Mouse (Mus musculus) heart, postnatal 0 days (tissue): ENCODE results near the gene Zmiz1. TPM values are rescaled to one million over a fixed set of nuclear protein-coding genes. Genes with fewer than 3 reads are reported as not detected.

ENCODE experiments used
- ATAC-seq: fragments of 200-750 bp; cut with Nextera tagmentation; 2 replicates; pipeline ENCODE4 v1.8.0; 2017; ENCODE audit warnings: low read depth, moderate number of reproducible peaks, moderate library complexity; ENCODE audit not compliant: insufficient read depth
- DNase-seq: peaks from one replicate; pipeline ENCODE4 v3.0.0-alpha.2; 2016; ENCODE audit warnings: low spot score
- H3K27ac ChIP-seq: fragments of 300-500 bp; sonication (generic); 2 replicates; pipeline ENCODE4 v1.5.1; 2014; ENCODE audit warnings: low read depth, mild to moderate bottlenecking
- H3K27me3 ChIP-seq: fragments of 300-500 bp; sonication (generic); 2 replicates; pipeline ENCODE4 v1.6.1; 2014; ENCODE audit warnings: low read length, mixed read lengths; ENCODE audit not compliant: control insufficient read depth, insufficient read depth
- H3K36me3 ChIP-seq: fragments of 300-500 bp; sonication (generic); replicated peaks from 2 replicates; pipeline ENCODE4 v1.6.1; 2014; ENCODE audit warnings: low read length, mixed read lengths; ENCODE audit not compliant: control insufficient read depth, insufficient read depth
- H3K4me1 ChIP-seq: fragments of 300-500 bp; sonication (generic); 2 replicates; pipeline ENCODE4 v1.6.1; 2014; ENCODE audit warnings: antibody characterized with exemption; ENCODE audit not compliant: control insufficient read depth, insufficient read depth
- H3K4me2 ChIP-seq: fragments of 300-500 bp; sonication (generic); 2 replicates; pipeline ENCODE4 v1.6.1; 2014; ENCODE audit warnings: low read depth, mild to moderate bottlenecking, low read length, moderate library complexity
- H3K4me3 ChIP-seq: fragments of 300-500 bp; sonication (generic); 2 replicates; pipeline ENCODE4 v1.5.1; 2014; ENCODE audit warnings: low read depth, low read length
- H3K9ac ChIP-seq: fragments of 300-500 bp; sonication (generic); replicated peaks from 2 replicates; pipeline ENCODE4 v1.6.1; 2014; ENCODE audit warnings: low read depth, low read length, mixed read lengths
- H3K9me3 ChIP-seq: fragments of 300-500 bp; sonication (generic); replicated peaks from 2 replicates; pipeline ENCODE4 v1.6.1; 2016; ENCODE audit warnings: low read length; ENCODE audit not compliant: control insufficient read depth
- CTCF ChIP-seq: IDR thresholded peaks from 2 replicates; pipeline ENCODE4 v1.5.1; 2016; ENCODE audit warnings: antibody characterized with exemption, control low read depth, low read depth
- EP300 ChIP-seq: IDR thresholded peaks from 2 replicates; pipeline ENCODE4 v1.6.1; 2016; ENCODE audit warnings: antibody characterized with exemption, low read depth
- whole genome bisulfite sequencing: fragments of 180-500 bp; shearing (Covaris S2); extraction: QIAGEN DNeasy Blood & Tissue Kit; methylation state at CpG from one replicate; pipeline ENCODE4 v1.1.7; 2014; 5-methylcytosine and 5-hydroxymethylcytosine counted together
- polyA plus RNA-seq: library from polyadenylated mRNA; unstranded; fragments of >200 nt; fragmentation: Nextera tagmentation; extraction: Ambion mirVana; gene quantifications from 2 replicates; pipeline ENCODE4 v1.2.1, GENCODE M21; 2015
- total RNA-seq: library from RNA; depleted of rRNA; stranded (reverse); fragments of >200 nt; gene quantifications from 2 replicates; pipeline ENCODE4 v1.2.3, GENCODE M21; 2014; ENCODE audit warnings: low replicate concordance

The Zmiz1 gene
- total and polyA plus RNA-seq, 2 experiments from 2014 or later: 13.8 to 41.0 TPM

- TF ChIP-seq EP300: no peak
- TF ChIP-seq CTCF: no peak
- peak overlapping the region; percentile 22; the same call in 1 of the 2 replicates for H3K27ac ChIP-seq
- 81% methylated on average over 2 of the region's 2 CpGs for WGBS
- H3K4me1 ChIP-seq: peaks cover 73% of the 10 kb centered on the region
- H3K4me3 ChIP-seq: no peak overlapping the region
- no peak overlapping the region for H3K4me2 ChIP-seq
- no peaks in the 10 kb centered on the region for H3K36me3 ChIP-seq
- no peaks in the 10 kb centered on the region for H3K27me3 ChIP-seq
- no peak for ATAC-seq
- no peak overlapping the region for H3K9ac ChIP-seq
- H3K9me3 ChIP-seq: no peaks in the 10 kb centered on the region
- DNase-seq: no peak
These were observed 12.1 kb downstream of the Zmiz1 start for GRCm38 (mm10) chr14:25471035-25471434.

- H3K4me1 ChIP-seq: peaks cover 78% of the 10 kb centered on the region
- peak overlapping the region; percentile 75 for H3K27ac ChIP-seq
- H3K9me3 ChIP-seq: no peaks in the 10 kb centered on the region
- H3K4me3 ChIP-seq: no peak overlapping the region
- WGBS: 65% methylated on average over 6 of the region's 6 CpGs
- 0 out of 2 replicates have a peak overlapping the region, but pooled peaks have one; percentile 1 for H3K9ac ChIP-seq
- H3K27me3 ChIP-seq: no peaks in the 10 kb centered on the region
- no peak overlapping the region for H3K4me2 ChIP-seq
- ATAC-seq (no peak), DNase-seq (no peak)
- no peak for TF ChIP-seq EP300
- no peak for TF ChIP-seq CTCF
- H3K36me3 ChIP-seq: no peaks in the 10 kb centered on the region
These were observed 13.3 kb downstream of the Zmiz1 start for GRCm38 (mm10) chr14:25472096-25472861.

GRCm38 (mm10) chr14:25472981-25473649, 14.1 kb downstream of the Zmiz1 start:
- Histone ChIP-seq H3K4me1 (peaks cover 78% of the 10 kb centered on the region), H3K27me3 (no peaks in the 10 kb centered on the region), H3K4me2 (no peak overlapping the region), H3K27ac (peak overlapping the region; percentile 75), H3K36me3 (no peaks in the 10 kb centered on the region), H3K9ac (0 out of 2 replicates have a peak overlapping the region, but pooled peaks have one; percentile 5), H3K9me3 (no peaks in the 10 kb centered on the region), H3K4me3 (no peak overlapping the region)
- DNase-seq: no peak
- ATAC-seq: peak; percentile 17
- 32% methylated on average over 6 of the region's 6 CpGs for WGBS
- TF ChIP-seq CTCF (no peak), EP300 (no peak)

- Histone ChIP-seq H3K4me3 (no peak overlapping the region), H3K27ac (peak overlapping the region; percentile 87; the same call in 1 of the 2 replicates), H3K4me2 (no peak overlapping the region), H3K36me3 (no peaks in the 10 kb centered on the region), H3K27me3 (no peaks in the 10 kb centered on the region), H3K4me1 (peaks cover 78% of the 10 kb centered on the region), H3K9ac (no peak overlapping the region), H3K9me3 (no peaks in the 10 kb centered on the region)
- ATAC-seq (no peak), DNase-seq (no peak)
- 40% methylated on average over 5 of the region's 5 CpGs for WGBS
- TF ChIP-seq CTCF (no peak), EP300 (no peak)
These were observed 15.0 kb downstream of the Zmiz1 start for GRCm38 (mm10) chr14:25474017-25474416.

GRCm38 (mm10) chr14:25474732-25475131, 15.7 kb downstream of the Zmiz1 start:
- H3K9ac ChIP-seq: 0 out of 2 replicates have a peak overlapping the region, but pooled peaks have one; percentile 2
- H3K36me3 ChIP-seq: no peaks in the 10 kb centered on the region
- DNase-seq (no peak), ATAC-seq (no peak)
- no peaks in the 10 kb centered on the region for H3K9me3 ChIP-seq
- WGBS: 53% methylated on average over 6 of the region's 6 CpGs
- H3K27me3 ChIP-seq: no peaks in the 10 kb centered on the region
- H3K4me1 ChIP-seq: peaks cover 80% of the 10 kb centered on the region
- peak overlapping the region; percentile 87 for H3K27ac ChIP-seq
- H3K4me3 ChIP-seq: no peak overlapping the region
- no peak overlapping the region for H3K4me2 ChIP-seq
- TF ChIP-seq EP300 (no peak), CTCF (no peak)
